8 mouse cellular contexts compared by ENCODE assay signal in the genomic region with DNA sequence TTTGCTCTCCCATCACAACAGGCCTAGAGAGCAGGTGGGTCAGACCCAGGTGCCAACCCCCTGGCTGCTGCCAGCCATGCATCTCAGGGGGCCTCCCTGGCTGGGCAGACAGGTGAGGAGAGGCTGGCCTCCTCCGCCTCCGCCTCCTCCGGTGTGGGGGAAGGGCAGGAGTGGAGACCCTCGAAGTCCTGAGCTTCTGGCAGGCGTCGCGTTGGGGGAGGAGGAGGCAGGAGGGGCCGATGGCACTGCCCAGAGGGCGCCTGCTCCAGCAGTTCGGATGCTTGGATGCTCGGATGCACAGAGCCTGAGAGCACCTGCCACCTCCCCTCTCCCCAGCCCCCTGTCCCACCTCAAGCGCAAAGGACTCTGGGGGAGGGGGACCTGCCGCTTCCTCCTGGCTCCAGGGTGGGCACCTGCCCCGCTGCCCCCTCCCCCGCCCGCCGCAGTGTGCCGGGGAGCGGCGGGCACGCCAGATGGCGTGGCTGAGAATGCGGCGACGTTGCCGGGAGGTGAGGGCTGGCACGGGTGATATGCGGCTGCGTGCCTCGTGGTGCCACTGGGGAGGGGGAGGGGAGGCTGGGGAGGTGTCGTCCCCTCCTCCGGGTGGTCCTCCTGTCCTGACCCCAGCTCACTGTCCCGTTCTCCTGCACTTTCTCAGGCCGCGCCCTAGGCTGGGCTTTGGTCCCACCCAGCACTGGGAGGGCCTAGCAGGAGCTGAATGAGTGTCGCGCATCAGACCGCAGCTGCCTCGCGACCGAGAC. TPM values are rescaled to one million over a fixed set of nuclear protein-coding genes. Genes with fewer than 3 reads are reported as not detected.
DNase-seq lines count a peak whose midpoint lies in the region; ATAC-seq and TF ChIP-seq lines count a peak whose summit lies in the region.
"Had no signal": no experiment of that assay in that cellular context is flagged by ENCODE, and none has a peak within 500 bp of the region (broad histone marks: within the 10 kb centered on the region; RNA-seq: fewer than 3 reads in every experiment).

No protein-coding gene starts in this region.

- TF ChIP-seq POLR2A in testis, adult 2 months (IDR thresholded peaks at IDR 0.05; ENCODE audit: control insufficient read depth, low read depth, low read length) = no peak
- TF ChIP-seq POLR2A in limb, embryonic 14.5 days (IDR thresholded peaks at IDR 0.05; ENCODE audit: borderline replicate concordance, extremely low read depth, insufficient read depth, insufficient read length) = no peak

- H3K4me3 ChIP-seq in testis, adult 2 months (ENCODE audit: control insufficient read depth, low read depth, low read length) = peak overlapping the region; percentile 30
- peak overlapping the region; percentile 21 for H3K4me3 ChIP-seq in embryonic facial prominence, embryonic 14.5 days (ENCODE audit: low read depth, low read length)
- H3K4me3 ChIP-seq in limb, embryonic 14.5 days (replicated peaks; ENCODE audit: low read length) = no peak overlapping the region; the same call in 1 of the 2 replicates

- WGBS in embryonic facial prominence, embryonic 14.5 days = 2% methylated on average over 12 of the region's 41 CpGs
- 2% methylated on average over 19 of the region's 41 CpGs for WGBS in limb, embryonic 14.5 days

- peaks cover 21% of the 10 kb centered on the region for H3K4me1 ChIP-seq in testis, adult 2 months (ENCODE audit: control insufficient read depth, insufficient read depth, low read length)
- 0 out of 2 replicates have a peak, but pooled peaks cover 4% of the 10 kb centered on the region for H3K4me1 ChIP-seq in embryonic facial prominence, embryonic 14.5 days (ENCODE audit: control insufficient read depth, insufficient read depth, low read length)
- H3K4me1 ChIP-seq in limb, embryonic 14.5 days (ENCODE audit: control insufficient read depth, insufficient read depth, low read length) = peaks cover 2% of the 10 kb centered on the region; the same call in 1 of the 2 replicates

- ATAC-seq in embryonic facial prominence, embryonic 14.5 days (ENCODE audit: low read depth) = no peak; the same call in 1 of the 2 replicates
- ATAC-seq in limb, embryonic 14.5 days (ENCODE audit: low FRiP score, low read depth) = no peak

- no peaks in the 10 kb centered on the region for H3K9me3 ChIP-seq in embryonic facial prominence, embryonic 14.5 days (ENCODE audit: control insufficient read depth, low read length)
- no peaks in the 10 kb centered on the region for H3K9me3 ChIP-seq in limb, embryonic 14.5 days (ENCODE audit: control insufficient read depth, low read length)

- no peak for DNase-seq in testis, postnatal 10 days (ENCODE audit: low spot score)
- no peak for DNase-seq in embryonic facial prominence, embryonic 14.5 days (ENCODE audit: low spot score)
- no peak for DNase-seq in limb, embryonic 14.5 days (ENCODE audit: low spot score)
- DNase-seq in spleen, adult 12 weeks (ENCODE audit: low spot score) = no peak
- no peak for DNase-seq in urinary bladder, postnatal 14 days (ENCODE audit: low spot score)
- DNase-seq in frontal cortex, adult 2 months (ENCODE audit: extremely low spot score in 1 of 2, low spot score in 1 of 2) = no peak

- H3K4me2 ChIP-seq in embryonic facial prominence, embryonic 14.5 days (ENCODE audit: low read depth, low read length) = peak overlapping the region; percentile 23
- H3K4me2 ChIP-seq in limb, embryonic 14.5 days (replicated peaks; ENCODE audit: low read depth, low read length, severe bottlenecking) = peak overlapping the region; percentile 25; the same call in 1 of the 2 replicates

- H3K9ac ChIP-seq in embryonic facial prominence, embryonic 14.5 days (ENCODE audit: low read depth, low read length) = no peak overlapping the region
- no peak overlapping the region for H3K9ac ChIP-seq in limb, embryonic 14.5 days (ENCODE audit: low read depth, low read length, severe bottlenecking)

- no peaks in the 10 kb centered on the region for H3K27me3 ChIP-seq in testis, adult 2 months (ENCODE audit: control insufficient read depth, insufficient read depth, low read length)
- H3K27me3 ChIP-seq in embryonic facial prominence, embryonic 14.5 days (replicated peaks; ENCODE audit: control insufficient read depth, insufficient read depth, low read length) = peaks cover 98% of the 10 kb centered on the region
- H3K27me3 ChIP-seq in limb, embryonic 14.5 days (ENCODE audit: control insufficient read depth, insufficient read depth, low read length) = peaks cover 99% of the 10 kb centered on the region

- no peaks in the 10 kb centered on the region for H3K36me3 ChIP-seq in testis, adult 2 months (ENCODE audit: control insufficient read depth, insufficient read depth, low read length)
- H3K36me3 ChIP-seq in embryonic facial prominence, embryonic 14.5 days (ENCODE audit: control insufficient read depth, insufficient read depth, low read length) = no peaks in the 10 kb centered on the region
- no peaks in the 10 kb centered on the region for H3K36me3 ChIP-seq in limb, embryonic 14.5 days (ENCODE audit: control insufficient read depth, insufficient read depth, low read length)

- no peak overlapping the region for H3K27ac ChIP-seq in testis, adult 2 months (ENCODE audit: control insufficient read depth, insufficient read depth, low read depth, low read length)
- H3K27ac ChIP-seq in embryonic facial prominence, embryonic 14.5 days (replicated peaks; ENCODE audit: low read depth, low read length) = no peak overlapping the region
- H3K27ac ChIP-seq in limb, embryonic 14.5 days (replicated peaks; ENCODE audit: low read depth, low read length) = no peak overlapping the region

- no peak for TF ChIP-seq CTCF in testis, adult 2 months (IDR thresholded peaks at IDR 0.05; ENCODE audit: control insufficient read depth, insufficient read depth, insufficient replicate concordance, low read depth, low read length)

RNA-seq across cellular contexts. Expression of gene Neurod2, which starts 4.7 kb away (rescaled TPM):
- not detected in 2 replicates for polyA plus RNA-seq in testis, adult 2 months (2012; rRNA removed)
- polyA plus RNA-seq in embryonic facial prominence, embryonic 14.5 days (2014; fragmentation: Nextera tagmentation; extraction: Ambion mirVana) = 0.10 TPM in 1 of 2 replicates, not detected in the other
- 0.14 and 0.52 TPM in 2 replicates for polyA plus RNA-seq in limb, embryonic 14.5 days (2012; rRNA removed)
- polyA plus RNA-seq in limb, embryonic 14.5 days (2014; fragmentation: Nextera tagmentation; extraction: Ambion mirVana) = not detected in 2 replicates
- polyA plus RNA-seq in frontal cortex, adult 2 months (2012; rRNA removed) = 33.9 and 34.2 TPM in 2 replicates
- polyA plus RNA-seq: large intestine, adult 2 months had no signal

RNA-seq across cellular contexts. Expression of gene Ppp1r1b, which starts 14.0 kb away (rescaled TPM):
- 0.58 and 1.1 TPM in 2 replicates for polyA plus RNA-seq in testis, adult 2 months (2012; rRNA removed)
- 4.1 and 5.1 TPM in 2 replicates for polyA plus RNA-seq in embryonic facial prominence, embryonic 14.5 days (2014; fragmentation: Nextera tagmentation; extraction: Ambion mirVana)
- polyA plus RNA-seq in limb, embryonic 14.5 days (2012; rRNA removed) = 3.5 and 3.6 TPM in 2 replicates
- 2.9 and 3.6 TPM in 2 replicates for polyA plus RNA-seq in limb, embryonic 14.5 days (2014; fragmentation: Nextera tagmentation; extraction: Ambion mirVana)
- polyA plus RNA-seq in frontal cortex, adult 2 months (2012; rRNA removed) = 104 and 156 TPM in 2 replicates

RNA-seq across cellular contexts. Expression of gene Stard3, which starts 24.0 kb away (rescaled TPM):
- 24.3 and 26.9 TPM in 2 replicates for polyA plus RNA-seq in testis, adult 2 months (2012; rRNA removed)
- 31.0 and 32.8 TPM in 2 replicates for polyA plus RNA-seq in embryonic facial prominence, embryonic 14.5 days (2014; fragmentation: Nextera tagmentation; extraction: Ambion mirVana)
- polyA plus RNA-seq in limb, embryonic 14.5 days (2012; rRNA removed) = 78.2 and 116 TPM in 2 replicates
- polyA plus RNA-seq in limb, embryonic 14.5 days (2014; fragmentation: Nextera tagmentation; extraction: Ambion mirVana) = 36.9 and 42.6 TPM in 2 replicates
- 52.3 and 59.1 TPM in 2 replicates for polyA plus RNA-seq in frontal cortex, adult 2 months (2012; rRNA removed)

RNA-seq across cellular contexts. Expression of gene Tcap, which starts 49.5 kb away (rescaled TPM):
- polyA plus RNA-seq in testis, adult 2 months (2012; rRNA removed) = 0.19 TPM in 1 of 2 replicates, not detected in the other
- 22.8 and 27.7 TPM in 2 replicates for polyA plus RNA-seq in embryonic facial prominence, embryonic 14.5 days (2014; fragmentation: Nextera tagmentation; extraction: Ambion mirVana)
- polyA plus RNA-seq in limb, embryonic 14.5 days (2012; rRNA removed) = 12.3 and 13.2 TPM in 2 replicates
- 10.9 and 18.1 TPM in 2 replicates for polyA plus RNA-seq in limb, embryonic 14.5 days (2014; fragmentation: Nextera tagmentation; extraction: Ambion mirVana)
- 9.7 and 14.2 TPM in 2 replicates for polyA plus RNA-seq in frontal cortex, adult 2 months (2012; rRNA removed)

RNA-seq across cellular contexts. Expression of gene Pnmt, which starts 52.1 kb away (rescaled TPM):
- polyA plus RNA-seq in testis, adult 2 months (2012; rRNA removed) = 0.35 and 4.7 TPM in 2 replicates
- polyA plus RNA-seq in embryonic facial prominence, embryonic 14.5 days (2014; fragmentation: Nextera tagmentation; extraction: Ambion mirVana) = 0.49 and 0.59 TPM in 2 replicates
- 1.4 and 2.2 TPM in 2 replicates for polyA plus RNA-seq in limb, embryonic 14.5 days (2012; rRNA removed)
- 0.51 and 1.3 TPM in 2 replicates for polyA plus RNA-seq in limb, embryonic 14.5 days (2014; fragmentation: Nextera tagmentation; extraction: Ambion mirVana)
- polyA plus RNA-seq in frontal cortex, adult 2 months (2012; rRNA removed) = 0.84 and 1.1 TPM in 2 replicates
- polyA plus RNA-seq: large intestine, adult 2 months had no signal

Comparison
In these comparisons a context has a peak if more than half of its experiments do, and no peak if none do; other contexts are left out.
1. RNA of gene Neurod2, which starts 4.7 kb away (polyA plus RNA-seq): 33.9 to 34.2 TPM in frontal cortex, adult 2 months; 0.14 to 0.52 TPM in limb, embryonic 14.5 days, 0.10 TPM in embryonic facial prominence, embryonic 14.5 days and not detected in testis, adult 2 months; every median in the first group is over 10 times any median in the second.
2. RNA of gene Ppp1r1b, which starts 14.0 kb away (polyA plus RNA-seq): 104 to 156 TPM in frontal cortex, adult 2 months; 4.1 to 5.1 TPM in embryonic facial prominence, embryonic 14.5 days, 2.9 to 3.6 TPM in limb, embryonic 14.5 days and 0.58 to 1.1 TPM in testis, adult 2 months; every median in the first group is over 10 times any median in the second.